Mouse (Mus musculus) myocyte (in vitro differentiated cells): ENCODE measurements around the gene Eya4.

ENCODE experiments used
- CEBPB ChIP-seq: IDR thresholded peaks from 2 replicates; pipeline ENCODE4 v1.6.1; 2011; ENCODE audit warnings: mild to moderate bottlenecking, moderate library complexity; ENCODE audit not compliant: poor library complexity, insufficient read depth, severe bottlenecking
- E2F4 ChIP-seq: IDR thresholded peaks from one replicate; pipeline ENCODE4 v1.6.1; 2011; ENCODE audit warnings: mild to moderate bottlenecking, control low read depth, moderate library complexity; ENCODE audit not compliant: insufficient read depth
- MAX ChIP-seq: IDR thresholded peaks from one replicate; pipeline ENCODE4 v1.6.1; 2011; ENCODE audit warnings: low read depth, mild to moderate bottlenecking, control low read depth
- MYOD1 ChIP-seq, 3 experiments: IDR thresholded peaks; one replicate each; pipeline ENCODE4 v1.6.1; 2011; ENCODE audit warnings: control low read depth in 2 of 3, low read depth in 2 of 3, mild to moderate bottlenecking in 2 of 3, moderate library complexity in 1 of 3; ENCODE audit not compliant: insufficient read length in 2 of 3, control insufficient read depth in 1 of 3
- MYOG ChIP-seq, 3 experiments: IDR thresholded peaks; one replicate each; pipeline ENCODE4 v1.6.1; 2011; ENCODE audit warnings: control low read depth in 2 of 3, low read depth in 2 of 3, mild to moderate bottlenecking in 2 of 3; ENCODE audit not compliant: insufficient read length in 2 of 3, control insufficient read depth in 1 of 3, insufficient read depth in 1 of 3
- POLR2A ChIP-seq: IDR thresholded peaks from one replicate; pipeline ENCODE4 v1.6.1; 2011; ENCODE audit warnings: low read depth, mild to moderate bottlenecking, control low read depth, moderate library complexity; ENCODE audit not compliant: insufficient read length
- REST ChIP-seq: IDR thresholded peaks from one replicate; pipeline ENCODE4 v1.6.1; 2011; ENCODE audit warnings: mild to moderate bottlenecking, control low read depth, moderate library complexity; ENCODE audit not compliant: insufficient read depth, insufficient read length
- SRF ChIP-seq: IDR thresholded peaks from one replicate; pipeline ENCODE4 v1.6.1; 2011; ENCODE audit warnings: low read depth; ENCODE audit not compliant: control insufficient read depth, insufficient read length
- TCF12 ChIP-seq: IDR thresholded peaks from one replicate; pipeline ENCODE4 v1.6.1; 2011; ENCODE audit warnings: mild to moderate bottlenecking, control low read depth; ENCODE audit not compliant: poor library complexity, insufficient read depth, severe bottlenecking
- USF1 ChIP-seq: IDR thresholded peaks from one replicate; pipeline ENCODE4 v1.6.1; 2011; ENCODE audit warnings: low read depth, mild to moderate bottlenecking, control low read depth, moderate library complexity

GRCm38 (mm10) chr10:23394152-23394551 is 43.6 kb upstream of the Eya4 start:
- TF ChIP-seq POLR2A (no peak), MAX (no peak), TCF12 (no peak), MYOG (IDR thresholded peaks at IDR 0.05; ENCODE audit: control insufficient read depth in 1 of 3, insufficient read depth in 1 of 3, insufficient read length in 2 of 3, low read depth in 2 of 3) (no peak), SRF (no peak), E2F4 (no peak), USF1 (no peak), CEBPB (no peak), REST (no peak), MYOD1 (IDR thresholded peaks at IDR 0.05; ENCODE audit: control insufficient read depth in 1 of 3, insufficient read length in 2 of 3, low read depth in 2 of 3) (no peak)
